Comparison of ENCODE assay signal across 26 mouse cellular contexts in the genomic region with DNA sequence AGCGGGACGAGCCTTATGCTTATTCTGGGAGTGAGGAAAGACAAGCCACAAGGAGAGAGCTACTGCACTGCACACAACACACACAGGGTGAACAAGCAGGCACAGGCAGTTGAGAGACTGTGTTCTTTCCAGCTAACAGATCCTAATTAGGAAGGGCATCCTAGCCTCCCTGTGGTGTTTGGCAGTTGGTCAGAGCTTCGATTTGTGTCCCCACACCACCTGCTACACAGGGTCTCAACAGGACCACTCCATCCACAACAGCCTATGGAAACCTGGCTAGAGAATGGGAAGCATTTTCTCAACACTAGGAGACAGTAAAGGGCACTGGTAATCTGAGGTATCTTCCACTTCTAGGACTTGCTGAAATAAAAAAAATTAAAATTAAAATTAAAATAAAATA. TPM values are rescaled to one million over a fixed set of nuclear protein-coding genes. Genes with fewer than 3 reads are reported as not detected.
A peak's percentile ranks its signal among the peaks of the same experiment; 100 is the strongest.
DNase-seq lines count a peak whose midpoint lies in the region; ATAC-seq and TF ChIP-seq lines count a peak whose summit lies in the region.
"Had no signal": no experiment of that assay in that cellular context is flagged by ENCODE, and none has a peak within 500 bp of the region (broad histone marks: within the 10 kb centered on the region; RNA-seq: fewer than 3 reads in every experiment).

No protein-coding gene starts in this region.

- H3K4me2 ChIP-seq in hindbrain, postnatal 0 days (ENCODE audit: low read depth, low read length), result no peak overlapping the region
- no peak overlapping the region for H3K4me2 ChIP-seq in hindbrain, embryonic 12.5 days (replicated peaks)
- H3K4me2 ChIP-seq: embryonic facial prominence, embryonic 13.5 days; heart, embryonic 11.5 days; kidney, embryonic 15.5 days; limb, embryonic 13.5 days; liver, embryonic 12.5 days had no signal

- H3K27me3 ChIP-seq in hindbrain, postnatal 0 days (ENCODE audit: insufficient read depth, low read length), result no peaks in the 10 kb centered on the region
- no peaks in the 10 kb centered on the region for H3K27me3 ChIP-seq in hindbrain, embryonic 12.5 days
- H3K27me3 ChIP-seq: CH12.LX; embryonic facial prominence, embryonic 13.5 days; kidney, embryonic 15.5 days; limb, embryonic 13.5 days; liver, embryonic 12.5 days had no signal

- DNase-seq in cerebellum, postnatal 25 days, result peak; percentile 42 to 49
- no peak for DNase-seq in cerebellum, postnatal 36 days
- DNase-seq in hindbrain, postnatal 0 days (ENCODE audit: low spot score), result peak; percentile 76
- DNase-seq in Muller cell, postnatal 12 days (ENCODE audit: inconsistent ontology term), result peak; percentile 11
- DNase-seq in heart, adult 11 months, result no peak
- DNase-seq: adrenal gland, postnatal 25 days; B cell, adult 2 months; cerebellum, adult 11 months; embryo, embryonic 11 days; kidney, adult 11 months; kidney, postnatal 36 days; layer of hippocampus, postnatal 36 days; lung, adult 18-20 months; lung, postnatal 10 days; thymus, adult 18-20 months; thymus, postnatal 36 days had no signal

- no peak overlapping the region for H3K4me3 ChIP-seq in hindbrain, postnatal 0 days (ENCODE audit: low read length)
- no peak overlapping the region for H3K4me3 ChIP-seq in hindbrain, embryonic 12.5 days
- H3K4me3 ChIP-seq: embryonic facial prominence, embryonic 13.5 days; erythroblast, embryonic 14.5 days; kidney, embryonic 15.5 days; limb, embryonic 13.5 days; liver, embryonic 12.5 days had no signal

- TF ChIP-seq CTCF in hindbrain, postnatal 0 days (IDR thresholded peaks at IDR 0.05; ENCODE audit: low read depth), result peak; percentile 33; the same call in 1 of the 2 replicates

- no peaks in the 10 kb centered on the region for H3K9me3 ChIP-seq in hindbrain, postnatal 0 days (ENCODE audit: low read length)
- H3K9me3 ChIP-seq in hindbrain, embryonic 12.5 days (replicated peaks), result no peaks in the 10 kb centered on the region
- H3K9me3 ChIP-seq: embryonic facial prominence, embryonic 13.5 days; kidney, embryonic 15.5 days; limb, embryonic 13.5 days; liver, embryonic 12.5 days had no signal

- 54% methylated on average over 3 of the region's 3 CpGs for WGBS in hindbrain, postnatal 0 days
- WGBS in hindbrain, embryonic 12.5 days, result 90% methylated on average over 3 of the region's 3 CpGs

- ATAC-seq in hindbrain, postnatal 0 days, result peak; percentile 82
- no peak for ATAC-seq in hindbrain, embryonic 12.5 days (ENCODE audit: low FRiP score)
- 0 out of 2 replicates have a peak, but pooled peaks have one; percentile 3 for ATAC-seq in neutrophil, adult 5-6 weeks (ENCODE audit: extremely low read depth, insufficient number of reproducible peaks, low FRiP score, poor library complexity, severe bottlenecking)
- ATAC-seq: midbrain, embryonic 16.5 days had no signal

- no peak overlapping the region for H3K9ac ChIP-seq in hindbrain, postnatal 0 days (replicated peaks; ENCODE audit: low read length)
- H3K9ac ChIP-seq in hindbrain, embryonic 12.5 days, result no peak overlapping the region
- H3K9ac ChIP-seq: embryonic facial prominence, embryonic 13.5 days; kidney, embryonic 15.5 days; limb, embryonic 13.5 days; liver, embryonic 12.5 days had no signal

- H3K27ac ChIP-seq in hindbrain, postnatal 0 days, result no peak overlapping the region; the same call in 1 of the 2 replicates
- no peak overlapping the region for H3K27ac ChIP-seq in hindbrain, embryonic 12.5 days
- H3K27ac ChIP-seq: embryonic facial prominence, embryonic 13.5 days; kidney, embryonic 15.5 days; limb, embryonic 13.5 days; liver, embryonic 12.5 days had no signal

- peaks cover 4% of the 10 kb centered on the region; the same call in 1 of the 2 replicates for H3K4me1 ChIP-seq in hindbrain, postnatal 0 days (ENCODE audit: insufficient read depth, low read length)
- no peaks in the 10 kb centered on the region for H3K4me1 ChIP-seq in hindbrain, embryonic 12.5 days
- H3K4me1 ChIP-seq: embryonic facial prominence, embryonic 13.5 days; kidney, embryonic 15.5 days; limb, embryonic 13.5 days had no signal

- H3K36me3 ChIP-seq in hindbrain, postnatal 0 days (ENCODE audit: insufficient read depth, low read length), result peaks cover 34% of the 10 kb centered on the region
- H3K36me3 ChIP-seq in hindbrain, embryonic 12.5 days, result peaks cover 48% of the 10 kb centered on the region

RNA-seq across cellular contexts. Expression of gene Ino80d, which starts 57.1 kb away (rescaled TPM):
- 10.4 and 11.2 TPM in 2 replicates for total RNA-seq in hindbrain, postnatal 0 days (2014; rRNA removed)
- polyA plus RNA-seq in hindbrain, postnatal 0 days (2015; fragmentation: Nextera tagmentation; extraction: Ambion mirVana), result 7.7 and 9.2 TPM in 2 replicates
- polyA plus RNA-seq in hindbrain, embryonic 12.5 days (2016; fragmentation: Nextera tagmentation; extraction: Ambion mirVana), result 13.4 and 14.0 TPM in 2 replicates
- 35.7 and 40.6 TPM in 2 replicates for total RNA-seq in neutrophil, adult 5-6 weeks (2017)

Comparison
In these comparisons a context has a peak if more than half of its experiments do, and no peak if none do; other contexts are left out.
1. DNase-seq: peak in cerebellum, postnatal 25 days (2 of 2), hindbrain, postnatal 0 days (single experiment) and Muller cell, postnatal 12 days (single experiment); none in cerebellum, postnatal 36 days (0 of 2) and heart, adult 11 months (single experiment).